Mouse (Mus musculus): ENCODE measurements around the gene Gm20388.

DNA sequence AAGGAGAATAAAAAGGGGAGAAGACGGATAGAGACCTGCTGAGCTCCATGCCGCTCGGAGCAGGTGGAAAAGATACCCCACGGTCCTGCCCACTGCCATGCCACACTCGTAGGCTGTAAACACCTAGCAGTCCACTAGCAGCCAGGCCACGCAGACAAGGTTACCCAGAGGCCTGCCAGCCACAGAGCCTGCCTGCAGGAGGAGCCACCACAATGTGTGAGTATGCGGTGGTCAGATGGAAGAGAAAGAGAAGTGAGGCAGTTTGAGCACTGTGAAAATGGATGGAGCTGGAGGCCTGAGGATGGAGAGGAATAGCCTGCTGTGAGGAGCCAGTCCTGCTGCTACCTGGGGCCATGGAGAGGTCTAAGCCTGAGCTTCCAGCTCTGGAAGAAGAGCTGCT is 4173.0 kb downstream of the Gm20388 start:
- TF ChIP-seq GATA1 (IDR thresholded peaks at IDR 0.05; ENCODE audit: low read length) (no peak), TAL1 (IDR thresholded peaks at IDR 0.05; ENCODE audit: low read length) (no peak)

Data from erythroblast, embryonic 14.5 days (primary cell).